Mouse (Mus musculus) T-cell, adult 2 months (primary cell): Measurements from ENCODE around the gene Zfp644.
"Not testable (repeated sequence)": the region's sequence is repeated elsewhere in the genome, so short reads cannot be mapped to it uniquely, and the experiment has no call there.

Experiments
- DNase-seq: peaks from one replicate; pipeline ENCODE4 v3.0.0; 2022; ENCODE audit warnings: low spot score

The Zfp644 gene

GRCm38 (mm10) chr5:106696396-106697337, at the start of gene Zfp644:
TSS of gene Zfp644 (minus strand) at chr5:106697287.
- peak; percentile 84 for DNase-seq

GRCm38 (mm10) chr5:106739716-106740115, 42.6 kb upstream of the Zfp644 start:
- DNase-seq: no peak

DNA sequence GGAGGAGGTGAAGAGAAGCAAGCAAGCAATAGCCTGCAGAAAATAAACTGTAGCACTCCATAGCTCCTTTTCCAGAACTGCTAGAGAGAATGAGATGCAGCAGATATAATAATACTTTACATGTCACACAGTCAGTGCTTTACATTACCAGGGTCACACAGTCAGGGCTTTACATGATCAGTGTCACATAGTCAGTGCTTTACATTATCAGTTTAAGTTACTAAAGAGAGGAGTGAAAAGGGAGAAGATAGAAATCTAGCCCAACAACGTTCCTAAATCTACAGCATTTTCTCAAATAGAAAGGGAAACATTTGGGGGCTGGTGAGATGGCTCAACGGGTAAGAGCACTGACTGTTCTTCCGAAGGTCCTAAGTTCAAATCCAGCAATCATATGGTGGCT, 26.4 kb upstream of the Zfp644 start:
- no peak for DNase-seq

DNA sequence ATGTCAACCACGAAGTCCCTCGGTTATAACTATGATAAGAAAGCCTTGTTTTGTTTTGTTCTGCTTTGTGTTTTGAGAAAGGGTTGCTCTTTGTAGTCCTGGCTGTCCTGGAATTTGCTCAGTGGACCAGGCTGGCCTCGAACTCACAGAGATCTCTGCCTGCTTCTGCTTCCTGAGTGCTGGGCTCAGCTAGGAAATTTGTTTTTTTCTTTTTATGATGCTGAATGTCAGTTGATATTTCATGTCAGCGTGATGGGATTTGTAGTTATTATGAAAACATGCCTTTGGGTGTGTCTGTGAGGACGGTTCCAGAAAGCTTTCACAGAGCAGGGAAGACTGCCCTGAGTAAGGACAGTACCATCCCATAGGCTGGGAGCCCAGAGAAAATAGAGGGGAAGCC, 25.7 kb upstream of the Zfp644 start:
- no peak for DNase-seq

DNA sequence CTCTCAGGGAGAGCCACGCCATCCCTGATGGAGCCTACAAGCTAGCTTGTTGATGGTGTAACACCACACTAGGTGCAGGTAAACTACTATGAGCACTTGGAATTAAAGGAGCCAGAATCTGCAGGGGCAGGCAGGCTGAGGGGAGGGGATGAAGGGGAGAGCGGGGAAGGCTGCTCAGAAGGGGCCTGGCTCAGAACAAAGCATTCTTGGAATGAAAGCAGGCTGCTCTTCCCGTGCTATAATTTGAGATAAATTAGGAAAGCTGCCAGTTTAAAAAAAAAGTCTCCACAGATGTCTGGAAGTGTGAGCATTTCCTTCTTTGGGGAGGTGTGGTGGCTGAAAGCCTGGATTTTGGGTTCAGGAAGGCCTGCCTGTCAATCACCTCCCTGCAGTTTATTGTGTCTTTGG, 14.8 kb upstream of the Zfp644 start:
- no peak for DNase-seq

DNA sequence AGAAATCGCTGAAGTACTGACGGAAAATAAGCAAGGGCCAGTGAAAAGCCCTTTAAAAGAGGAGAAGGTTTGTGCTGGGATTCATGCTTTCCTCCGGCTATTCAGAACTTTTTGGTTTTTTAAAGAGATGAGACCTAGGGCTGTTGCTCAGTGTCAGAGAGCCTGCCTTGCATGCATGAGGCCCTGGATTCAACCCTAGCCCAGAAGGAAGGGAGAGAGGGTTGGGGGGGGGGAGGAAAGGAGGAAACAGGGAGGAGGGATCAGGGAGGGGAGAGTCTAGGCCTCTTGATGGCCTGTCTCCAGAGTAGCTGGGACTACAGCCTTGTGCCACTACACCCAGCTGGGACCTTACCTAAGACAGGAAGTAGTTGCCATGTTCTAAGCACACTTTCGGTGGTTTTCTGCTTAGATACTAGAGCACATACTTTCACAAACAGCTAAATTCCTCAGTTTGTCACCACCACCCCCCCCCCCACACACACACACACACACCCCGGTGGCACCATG, 14.2 kb upstream of the Zfp644 start:
- no peak for DNase-seq

GRCm38 (mm10) chr5:106710611-106711010, 13.5 kb upstream of the Zfp644 start:
- DNase-seq: no peak

DNA sequence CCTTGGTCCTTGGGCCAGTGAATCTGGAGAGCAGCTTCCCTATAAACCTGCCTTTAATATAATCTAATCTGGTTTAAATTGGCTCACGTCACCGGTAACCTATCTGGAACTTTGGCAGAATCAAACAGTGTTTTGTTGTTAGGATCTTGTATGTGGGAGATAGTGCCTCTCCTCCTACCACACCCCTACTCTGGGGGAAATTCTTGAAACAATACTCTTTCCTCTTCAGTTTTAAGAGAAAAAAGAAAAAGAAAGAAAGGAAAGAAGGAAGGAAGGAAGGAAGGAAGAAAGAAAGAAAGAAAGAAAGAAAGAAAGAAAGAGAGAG, 13.0 kb upstream of the Zfp644 start:
- DNase-seq: no peak

DNA sequence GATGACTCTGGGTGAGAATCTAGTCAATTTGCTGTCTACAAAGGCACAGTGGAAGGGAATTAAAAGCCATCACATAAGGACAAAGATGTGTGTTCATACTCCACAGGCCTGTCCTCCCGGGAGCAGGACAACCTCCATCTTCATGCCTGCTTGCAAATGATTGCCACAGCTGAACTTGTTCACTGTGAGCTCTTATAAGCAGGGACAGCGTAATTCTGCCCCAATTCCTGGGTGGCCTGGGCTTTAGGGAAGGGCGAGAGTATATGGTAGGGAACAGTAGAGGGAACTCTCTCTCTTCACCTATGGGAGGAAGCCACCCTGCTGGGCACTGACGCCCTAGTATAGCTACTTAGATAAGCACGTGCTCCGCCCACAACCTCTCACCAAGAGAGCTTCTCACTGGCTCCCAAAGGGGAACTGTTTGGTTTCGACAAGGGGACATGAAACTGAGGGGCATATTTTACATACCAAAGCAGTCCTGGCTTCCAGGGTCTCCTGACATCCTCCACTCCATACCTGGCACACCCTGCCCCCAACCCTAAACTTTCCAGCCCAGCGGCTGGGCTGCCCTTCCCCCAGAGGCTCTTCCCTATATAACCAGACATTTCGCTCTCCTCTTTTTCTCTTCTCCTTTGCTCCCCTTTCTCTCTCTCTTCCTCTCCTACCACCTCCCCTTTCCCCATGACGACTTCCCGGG, 12.4 kb upstream of the Zfp644 start:
- no peak for DNase-seq

DNA sequence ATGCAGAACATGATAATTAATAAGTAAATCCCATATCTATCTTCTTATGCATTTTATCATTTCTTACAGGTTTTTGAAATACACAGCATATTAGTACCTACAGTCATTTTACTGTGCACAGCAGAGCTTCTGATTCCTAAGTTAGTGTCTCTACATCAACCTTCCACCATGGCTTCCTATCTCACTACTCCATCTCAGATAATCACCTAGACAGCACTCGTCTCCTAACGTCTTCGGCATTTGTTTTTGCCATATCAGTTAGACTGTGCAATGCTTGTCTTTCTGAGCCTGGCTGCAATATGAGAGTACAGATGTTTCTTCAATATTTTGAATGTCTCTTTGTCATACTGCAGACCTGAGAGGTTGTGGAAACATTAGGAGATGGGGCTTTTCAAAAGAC, 9.3 kb upstream of the Zfp644 start:
- no peak for DNase-seq

GRCm38 (mm10) chr5:106705162-106705561, 8.1 kb upstream of the Zfp644 start:
- no peak for DNase-seq

DNA sequence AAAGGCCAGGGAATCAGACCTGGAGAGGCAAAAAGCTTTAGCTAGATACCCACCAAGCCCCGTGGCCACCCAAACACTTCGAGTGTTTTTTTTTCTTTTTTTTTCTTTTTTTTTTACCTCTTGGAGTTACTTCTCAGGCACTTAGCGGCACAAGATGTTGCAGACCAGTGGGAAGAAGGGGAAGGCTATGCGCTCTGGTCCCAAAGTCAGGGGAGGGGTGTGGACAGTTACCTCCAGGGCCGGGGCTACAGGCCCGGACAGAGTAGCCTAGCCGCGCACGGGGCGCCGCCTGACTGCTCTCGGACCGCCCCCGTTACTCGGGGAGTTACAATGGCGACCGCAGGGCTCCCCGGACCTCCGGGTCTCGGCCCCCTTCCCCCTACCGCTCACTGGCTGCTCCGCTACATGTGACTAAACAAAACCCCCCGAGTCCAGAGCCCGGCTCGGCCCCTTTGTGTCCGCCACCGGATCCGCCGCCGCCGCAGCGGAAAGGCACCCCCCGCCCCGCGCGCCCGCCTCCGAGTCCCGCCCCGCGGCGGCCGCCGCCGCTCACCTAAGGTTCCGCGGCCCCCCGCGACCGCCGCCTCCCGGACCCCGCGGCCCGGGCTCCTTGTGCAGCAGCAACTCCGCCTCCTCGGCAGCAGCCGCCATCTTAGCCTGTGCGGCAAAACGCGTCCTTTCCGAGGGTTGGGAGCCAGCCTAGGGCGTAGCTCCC, 1.2 kb downstream of the Zfp644 start:
- DNase-seq: peak; percentile 65

DNA sequence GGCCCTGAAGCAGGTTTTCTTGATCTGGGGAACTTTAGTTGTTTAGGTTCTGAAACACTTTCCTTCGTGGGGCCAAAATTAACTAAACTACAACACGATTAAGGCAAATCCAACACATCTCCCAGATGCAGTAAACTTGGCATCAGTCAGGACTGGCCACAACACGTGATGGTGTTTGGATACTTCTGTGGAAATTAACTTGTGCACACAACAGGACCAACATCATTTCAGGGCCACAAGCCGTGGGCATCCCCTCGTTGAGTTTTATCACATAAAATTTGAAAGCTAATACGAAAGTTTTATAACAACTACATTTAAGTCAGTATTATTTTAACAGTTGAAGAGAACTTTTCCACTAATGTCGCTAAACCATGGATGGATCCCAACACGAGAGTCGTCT, 1.9 kb downstream of the Zfp644 start:
- no peak for DNase-seq

GRCm38 (mm10) chr5:106694683-106695082, 2.4 kb downstream of the Zfp644 start:
- DNase-seq: no peak

GRCm38 (mm10) chr5:106693034-106693433, 4.1 kb downstream of the Zfp644 start:
- peak; percentile 61 for DNase-seq

GRCm38 (mm10) chr5:106680636-106681458, 16.2 kb downstream of the Zfp644 start:
- DNase-seq: no peak

- no peak for DNase-seq
These were observed 17.4 kb downstream of the Zfp644 start for GRCm38 (mm10) chr5:106679659-106680058.

DNA sequence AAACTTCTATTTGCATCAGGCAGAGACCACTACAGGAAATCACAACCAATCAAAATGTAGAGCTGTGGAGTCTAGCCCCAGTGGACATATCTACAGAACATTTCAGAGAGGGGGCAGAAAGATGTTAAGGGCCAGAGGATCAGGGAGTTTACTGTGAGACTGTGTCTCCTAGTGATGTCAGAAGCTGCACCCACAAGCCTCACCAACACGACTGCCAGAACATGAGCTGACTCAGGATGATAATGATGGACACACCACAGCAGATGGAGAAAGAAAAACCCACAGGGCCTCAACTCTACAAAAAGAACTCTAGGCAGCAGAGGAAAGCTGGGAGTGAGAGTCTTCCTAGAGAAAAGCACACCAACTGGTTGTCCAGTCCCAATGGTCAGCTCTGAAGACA, 18.3 kb downstream of the Zfp644 start:
- DNase-seq: not testable (repeated sequence)

GRCm38 (mm10) chr5:106676784-106677183, 20.3 kb downstream of the Zfp644 start:
- peak; percentile 77 for DNase-seq

- no peak for DNase-seq
These were observed 24.5 kb downstream of the Zfp644 start for GRCm38 (mm10) chr5:106672597-106672996.

- no peak for DNase-seq
These were observed 25.2 kb downstream of the Zfp644 start for GRCm38 (mm10) chr5:106671893-106672292.

DNA sequence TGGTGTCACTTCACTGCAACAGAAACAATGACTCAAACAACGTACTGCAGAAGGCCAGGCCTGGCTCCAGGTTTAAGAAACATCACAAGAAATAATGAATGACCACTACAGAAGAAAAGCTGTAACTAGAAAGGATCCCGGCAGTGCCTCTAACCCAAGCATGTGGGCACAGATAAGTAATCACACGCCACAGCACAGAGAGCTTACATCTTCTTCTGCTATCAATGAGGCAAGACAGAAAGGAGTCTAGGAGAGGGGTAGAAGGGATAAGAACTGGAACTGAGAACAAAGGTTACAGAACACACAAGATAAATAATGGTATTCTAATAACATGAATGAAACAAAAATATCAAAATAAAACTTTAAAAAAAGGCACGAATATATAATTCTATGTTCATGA, 32.2 kb downstream of the Zfp644 start:
- no peak for DNase-seq
